Mouse (Mus musculus) hindbrain, embryonic 16.5 days (tissue): ENCODE results near the gene Esrra. TPM values are rescaled to one million over a fixed set of nuclear protein-coding genes. Genes with fewer than 3 reads are reported as not detected.

Source experiments
- ATAC-seq: fragments of 200-750 bp; cut with Nextera tagmentation; 2 replicates; pipeline ENCODE4 v1.8.0; 2017; ENCODE audit warnings: moderate TSS enrichment, moderate library complexity
- H3K27ac ChIP-seq: fragments of 300-500 bp; sonication (generic); 2 replicates; pipeline ENCODE4 v1.5.1; 2014; ENCODE audit warnings: low read depth, mild to moderate bottlenecking, control low read depth, low read length, moderate library complexity
- H3K27me3 ChIP-seq: fragments of 300-500 bp; sonication (generic); replicated peaks from 2 replicates; pipeline ENCODE4 v1.6.1; 2014; ENCODE audit warnings: low read length; ENCODE audit not compliant: control insufficient read depth, insufficient read depth
- H3K36me3 ChIP-seq: fragments of 300-500 bp; sonication (generic); 2 replicates; pipeline ENCODE4 v1.6.1; 2014; ENCODE audit warnings: mild to moderate bottlenecking, low read length, moderate library complexity, mixed read lengths; ENCODE audit not compliant: control insufficient read depth, insufficient read depth
- H3K4me1 ChIP-seq: fragments of 300-500 bp; sonication (generic); 2 replicates; pipeline ENCODE4 v1.6.1; 2014; ENCODE audit warnings: low read depth, low read length; ENCODE audit not compliant: control insufficient read depth, insufficient read depth
- H3K4me2 ChIP-seq: fragments of 300-500 bp; sonication (generic); 2 replicates; pipeline ENCODE4 v1.6.1; 2014; ENCODE audit warnings: mild to moderate bottlenecking, low read length, control low read depth, moderate library complexity
- H3K4me3 ChIP-seq: fragments of 300-500 bp; sonication (generic); 2 replicates; pipeline ENCODE4 v1.5.1; 2014; ENCODE audit warnings: mild to moderate bottlenecking, low read length, control low read depth, moderate library complexity
- H3K9ac ChIP-seq: fragments of 300-500 bp; sonication (generic); 2 replicates; pipeline ENCODE4 v1.6.1; 2014; ENCODE audit warnings: low read depth, mild to moderate bottlenecking, control low read depth, low read length, moderate library complexity
- H3K9me3 ChIP-seq: fragments of 300-500 bp; sonication (generic); 2 replicates; pipeline ENCODE4 v1.6.1; 2014; ENCODE audit warnings: mild to moderate bottlenecking, low read length, moderate library complexity; ENCODE audit not compliant: control insufficient read depth
- WGBS: fragments of 180-500 bp; shearing (Covaris S2); extraction: QIAGEN DNeasy Blood & Tissue Kit; methylation state at CpG from one replicate; pipeline ENCODE4 v1.1.7; 2014; 5-methylcytosine and 5-hydroxymethylcytosine counted together
- polyA plus RNA-seq: library from polyadenylated mRNA; unstranded; fragments of >200 nt; fragmentation: Nextera tagmentation; extraction: Ambion mirVana; gene quantifications from 2 replicates; pipeline ENCODE4 v1.2.1, GENCODE M21; 2015

The Esrra gene
- polyA plus RNA-seq, 1 experiment from 2014 or later: 17.8 TPM

- ATAC-seq: no peak
- H3K9me3 ChIP-seq: no peaks in the 10 kb centered on the region
- peak overlapping the region; percentile 61; the same call in 1 of the 2 replicates for H3K4me3 ChIP-seq
- peak overlapping the region; percentile 77 for H3K9ac ChIP-seq
- H3K36me3 ChIP-seq: peaks cover 6% of the 10 kb centered on the region; the same call in 1 of the 2 replicates
- H3K27ac ChIP-seq: peak overlapping the region; percentile 96
- WGBS: 36% methylated on average over 3 of the region's 3 CpGs
- no peaks in the 10 kb centered on the region for H3K27me3 ChIP-seq
- peak overlapping the region; percentile 98 for H3K4me2 ChIP-seq
- peaks cover 19% of the 10 kb centered on the region for H3K4me1 ChIP-seq
Measured at GRCm38 (mm10) chr19:6952712-6953037, 31.1 kb upstream of the Esrra start.

- peak overlapping the region; percentile 61 for H3K4me3 ChIP-seq
- no peaks in the 10 kb centered on the region for H3K27me3 ChIP-seq
- ATAC-seq: peak; percentile 27
- WGBS: 3% methylated on average over 31 of the region's 31 CpGs
- H3K4me1 ChIP-seq: peaks cover 19% of the 10 kb centered on the region
- H3K9ac ChIP-seq: peak overlapping the region; percentile 77
- H3K9me3 ChIP-seq: no peaks in the 10 kb centered on the region
- peaks cover 6% of the 10 kb centered on the region for H3K36me3 ChIP-seq
- H3K4me2 ChIP-seq: peak overlapping the region; percentile 98
- peak overlapping the region; percentile 96 for H3K27ac ChIP-seq
Measured at GRCm38 (mm10) chr19:6951994-6952711, 30.5 kb upstream of the Esrra start.

- Histone ChIP-seq H3K27ac (peak overlapping the region; percentile 96), H3K4me1 (peaks cover 19% of the 10 kb centered on the region), H3K36me3 (peaks cover 6% of the 10 kb centered on the region), H3K9me3 (no peaks in the 10 kb centered on the region), H3K4me2 (peak overlapping the region; percentile 98), H3K27me3 (no peaks in the 10 kb centered on the region), H3K4me3 (peak overlapping the region; percentile 61), H3K9ac (peak overlapping the region; percentile 81)
- ATAC-seq: peak; percentile 88
- WGBS: under 1% methylated on average over 35 of the region's 35 CpGs
Measured at GRCm38 (mm10) chr19:6951381-6951968, 29.9 kb upstream of the Esrra start.

- peaks cover 4% of the 10 kb centered on the region; the same call in 1 of the 2 replicates for H3K36me3 ChIP-seq
- peaks cover 19% of the 10 kb centered on the region for H3K4me1 ChIP-seq
- H3K4me3 ChIP-seq: peak overlapping the region; percentile 61
- peak overlapping the region; percentile 96 for H3K27ac ChIP-seq
- WGBS: 0% methylated on average over 28 of the region's 28 CpGs
- H3K27me3 ChIP-seq: no peaks in the 10 kb centered on the region
- H3K9me3 ChIP-seq: no peaks in the 10 kb centered on the region
- peak overlapping the region; percentile 98 for H3K4me2 ChIP-seq
- ATAC-seq: peak; percentile 40
- H3K9ac ChIP-seq: peak overlapping the region; percentile 81
Measured at GRCm38 (mm10) chr19:6950613-6951153, 29.1 kb upstream of the Esrra start.

- WGBS: 37% methylated on average over 5 of the region's 5 CpGs
- ATAC-seq: no peak
- no peaks in the 10 kb centered on the region for H3K9me3 ChIP-seq
- H3K4me2 ChIP-seq: peak overlapping the region; percentile 98
- no peaks in the 10 kb centered on the region for H3K27me3 ChIP-seq
- peak overlapping the region; percentile 96 for H3K27ac ChIP-seq
- peak overlapping the region; percentile 61 for H3K4me3 ChIP-seq
- no peaks in the 10 kb centered on the region; the same call in 1 of the 2 replicates for H3K36me3 ChIP-seq
- H3K9ac ChIP-seq: peak overlapping the region; percentile 81
- H3K4me1 ChIP-seq: peaks cover 19% of the 10 kb centered on the region
Measured at GRCm38 (mm10) chr19:6949951-6950350, 28.3 kb upstream of the Esrra start.

GRCm38 (mm10) chr19:6949532-6949931 is 27.9 kb upstream of the Esrra start:
- Histone ChIP-seq H3K4me3 (no peak overlapping the region), H3K27me3 (no peaks in the 10 kb centered on the region), H3K4me1 (peaks cover 19% of the 10 kb centered on the region), H3K9me3 (no peaks in the 10 kb centered on the region), H3K4me2 (no peak overlapping the region), H3K9ac (no peak overlapping the region), H3K36me3 (no peaks in the 10 kb centered on the region; the same call in 1 of the 2 replicates), H3K27ac (no peak overlapping the region)
- 92% methylated on average over 5 of the region's 5 CpGs for WGBS
- no peak for ATAC-seq

- no peak overlapping the region for H3K9ac ChIP-seq
- H3K36me3 ChIP-seq: no peaks in the 10 kb centered on the region; the same call in 1 of the 2 replicates
- H3K4me1 ChIP-seq: peaks cover 20% of the 10 kb centered on the region
- H3K4me2 ChIP-seq: no peak overlapping the region
- no peak overlapping the region for H3K27ac ChIP-seq
- no peak for ATAC-seq
- H3K27me3 ChIP-seq: no peaks in the 10 kb centered on the region
- WGBS: 64% methylated on average over 4 of the region's 4 CpGs
- H3K4me3 ChIP-seq: no peak overlapping the region
- H3K9me3 ChIP-seq: no peaks in the 10 kb centered on the region
Measured at GRCm38 (mm10) chr19:6948186-6948585, 26.6 kb upstream of the Esrra start.

GRCm38 (mm10) chr19:6947742-6948141 is 26.1 kb upstream of the Esrra start:
- Histone ChIP-seq H3K4me2 (no peak overlapping the region), H3K9ac (no peak overlapping the region), H3K36me3 (no peaks in the 10 kb centered on the region; the same call in 1 of the 2 replicates), H3K27me3 (no peaks in the 10 kb centered on the region), H3K9me3 (no peaks in the 10 kb centered on the region), H3K4me3 (no peak overlapping the region), H3K27ac (no peak overlapping the region), H3K4me1 (peaks cover 20% of the 10 kb centered on the region)
- no peak for ATAC-seq
- WGBS: 56% methylated on average over 4 of the region's 4 CpGs

- WGBS: 94% methylated on average over 6 of the region's 6 CpGs
Measured at GRCm38 (mm10) chr19:6943709-6944108, 22.1 kb upstream of the Esrra start.

More at GRCm38 (mm10) chr19:6943709-6944108, 22.1 kb upstream of the Esrra start:
- Histone ChIP-seq H3K27me3 (no peaks in the 10 kb centered on the region), H3K9me3 (no peaks in the 10 kb centered on the region), H3K4me2 (no peak overlapping the region), H3K9ac (no peak overlapping the region), H3K27ac (no peak overlapping the region), H3K36me3 (no peaks in the 10 kb centered on the region; the same call in 1 of the 2 replicates), H3K4me1 (peaks cover 29% of the 10 kb centered on the region), H3K4me3 (no peak overlapping the region)
- ATAC-seq: no peak
